Mouse (Mus musculus) lung, postnatal 0 days (tissue): ENCODE data around the gene Thrb. TPM values are rescaled to one million over a fixed set of nuclear protein-coding genes. Genes with fewer than 3 reads are reported as not detected.

ENCODE experiments used
- ATAC-seq: fragments of 200-750 bp; cut with Nextera tagmentation; 2 replicates; pipeline ENCODE4 v1.8.0; 2017; ENCODE audit warnings: moderate library complexity
- DNase-seq: peaks from one replicate; pipeline ENCODE4 v3.0.0-alpha.2; 2016; ENCODE audit warnings: low spot score
- H3K27ac ChIP-seq: fragments of 300-500 bp; sonication (generic); 2 replicates; pipeline ENCODE4 v1.5.1; 2014; ENCODE audit warnings: antibody characterized with exemption, mild to moderate bottlenecking, low read length, mixed read lengths
- H3K27me3 ChIP-seq: fragments of 300-500 bp; sonication (generic); replicated peaks from 2 replicates; pipeline ENCODE4 v1.6.1; 2014; ENCODE audit warnings: low read length, mixed read lengths; ENCODE audit not compliant: insufficient read depth
- H3K36me3 ChIP-seq: fragments of 300-500 bp; sonication (generic); 2 replicates; pipeline ENCODE4 v1.6.1; 2014; ENCODE audit warnings: low read length, mixed read lengths; ENCODE audit not compliant: insufficient read depth
- H3K4me1 ChIP-seq: fragments of 300-500 bp; sonication (generic); 2 replicates; pipeline ENCODE4 v1.6.1; 2014; ENCODE audit warnings: antibody characterized with exemption, low read depth, low read length, mixed read lengths; ENCODE audit not compliant: insufficient read depth
- H3K4me2 ChIP-seq: fragments of 300-500 bp; sonication (generic); replicated peaks from 2 replicates; pipeline ENCODE4 v1.6.1; 2014; ENCODE audit warnings: low read depth, mild to moderate bottlenecking, low read length, moderate library complexity, mixed read lengths
- H3K4me3 ChIP-seq: fragments of 300-500 bp; sonication (generic); 2 replicates; pipeline ENCODE4 v1.5.1; 2014; ENCODE audit warnings: low read depth, low read length
- H3K9ac ChIP-seq: fragments of 300-500 bp; sonication (generic); replicated peaks from 2 replicates; pipeline ENCODE4 v1.6.1; 2014; ENCODE audit warnings: low read depth, mild to moderate bottlenecking
- H3K9me3 ChIP-seq: fragments of 300-500 bp; sonication (generic); 2 replicates; pipeline ENCODE4 v1.6.1; 2016; ENCODE audit warnings: low read length, mixed read lengths
- CTCF ChIP-seq: IDR thresholded peaks from 2 replicates; pipeline ENCODE4 v1.5.1; 2016; ENCODE audit warnings: antibody characterized with exemption, mild to moderate bottlenecking
- EP300 ChIP-seq: IDR thresholded peaks from 2 replicates; pipeline ENCODE4 v1.6.1; 2016; ENCODE audit warnings: antibody characterized with exemption, mild to moderate bottlenecking, control low read depth
- WGBS: fragments of 180-500 bp; shearing (Covaris S2); extraction: QIAGEN DNeasy Blood & Tissue Kit; methylation state at CpG from one replicate; pipeline ENCODE4 v1.1.7; 2014; 5-methylcytosine and 5-hydroxymethylcytosine counted together
- polyA plus RNA-seq: library from polyadenylated mRNA; unstranded; fragments of >200 nt; fragmentation: Nextera tagmentation; extraction: Ambion mirVana; gene quantifications from 2 replicates; pipeline ENCODE4 v1.2.1, GENCODE M21; 2015

Gene Thrb
- polyA plus RNA-seq, 1 experiment from 2014 or later = 2.8 TPM

- no peak overlapping the region for H3K4me3 ChIP-seq
- ATAC-seq = no peak
- no peaks in the 10 kb centered on the region for H3K9me3 ChIP-seq
- H3K27ac ChIP-seq = no peak overlapping the region
- H3K4me2 ChIP-seq = no peak overlapping the region
- no peak for TF ChIP-seq EP300
- H3K9ac ChIP-seq = no peak overlapping the region
- no peaks in the 10 kb centered on the region for H3K36me3 ChIP-seq
- no peaks in the 10 kb centered on the region for H3K4me1 ChIP-seq
- DNase-seq = peak; percentile 3
- 78% methylated on average over 4 of the region's 4 CpGs for WGBS
- no peaks in the 10 kb centered on the region for H3K27me3 ChIP-seq
These were observed 121.9 kb downstream of the Thrb start for GRCm38 (mm10) chr14:17781921-17782320.

- ATAC-seq = no peak
- 14% methylated on average over 5 of the region's 5 CpGs for WGBS
- H3K36me3 ChIP-seq = no peaks in the 10 kb centered on the region
- no peak overlapping the region for H3K27ac ChIP-seq
- no peaks in the 10 kb centered on the region for H3K9me3 ChIP-seq
- no peak overlapping the region for H3K4me3 ChIP-seq
- no peaks in the 10 kb centered on the region for H3K27me3 ChIP-seq
- no peak overlapping the region for H3K9ac ChIP-seq
- H3K4me1 ChIP-seq = no peaks in the 10 kb centered on the region
- peak; percentile 22 for DNase-seq
- no peak for TF ChIP-seq CTCF
- no peak for TF ChIP-seq EP300
- no peak overlapping the region for H3K4me2 ChIP-seq
These were observed 124.2 kb downstream of the Thrb start for GRCm38 (mm10) chr14:17784207-17784806.

GRCm38 (mm10) chr14:17785370-17785769 lies 125.3 kb downstream of the Thrb start:
- Histone ChIP-seq H3K27me3 (no peaks in the 10 kb centered on the region), H3K27ac (no peak overlapping the region), H3K36me3 (no peaks in the 10 kb centered on the region), H3K4me2 (no peak overlapping the region), H3K9ac (no peak overlapping the region), H3K9me3 (no peaks in the 10 kb centered on the region), H3K4me3 (no peak overlapping the region), H3K4me1 (no peaks in the 10 kb centered on the region)
- ATAC-seq = no peak
- 37% methylated on average over 3 of the region's 3 CpGs for WGBS
- no peak for TF ChIP-seq EP300
- TF ChIP-seq CTCF = no peak
- DNase-seq = peak; percentile 2

DNA sequence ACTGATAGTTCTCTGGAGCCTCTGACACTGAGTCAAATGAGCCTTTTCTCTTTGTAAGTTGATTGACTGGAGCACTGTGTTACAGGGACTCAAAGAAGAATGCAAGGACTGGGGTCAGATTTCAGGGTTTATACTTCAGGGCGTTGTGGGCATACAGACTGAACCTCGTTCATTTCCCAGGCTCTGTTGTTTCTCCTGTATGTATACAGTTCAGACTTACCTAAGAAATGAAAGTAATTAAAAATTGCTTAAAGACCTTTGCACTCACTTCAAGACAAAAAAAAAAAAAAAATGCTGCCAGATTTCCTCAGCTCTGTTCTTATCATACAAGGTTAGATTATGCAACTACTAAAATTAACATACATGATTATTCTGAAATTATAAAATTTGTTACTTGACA lies 126.2 kb downstream of the Thrb start:
- no peak overlapping the region for H3K4me2 ChIP-seq
- WGBS = 13% methylated on average over 2 of the region's 2 CpGs
- H3K4me1 ChIP-seq = no peaks in the 10 kb centered on the region
- no peaks in the 10 kb centered on the region for H3K36me3 ChIP-seq
- H3K9ac ChIP-seq = no peak overlapping the region
- no peaks in the 10 kb centered on the region for H3K27me3 ChIP-seq
- H3K27ac ChIP-seq = no peak overlapping the region
- TF ChIP-seq EP300 = no peak
- no peak for TF ChIP-seq CTCF
- ATAC-seq (no peak), DNase-seq (no peak)
- no peak overlapping the region for H3K4me3 ChIP-seq
- no peaks in the 10 kb centered on the region for H3K9me3 ChIP-seq

DNA sequence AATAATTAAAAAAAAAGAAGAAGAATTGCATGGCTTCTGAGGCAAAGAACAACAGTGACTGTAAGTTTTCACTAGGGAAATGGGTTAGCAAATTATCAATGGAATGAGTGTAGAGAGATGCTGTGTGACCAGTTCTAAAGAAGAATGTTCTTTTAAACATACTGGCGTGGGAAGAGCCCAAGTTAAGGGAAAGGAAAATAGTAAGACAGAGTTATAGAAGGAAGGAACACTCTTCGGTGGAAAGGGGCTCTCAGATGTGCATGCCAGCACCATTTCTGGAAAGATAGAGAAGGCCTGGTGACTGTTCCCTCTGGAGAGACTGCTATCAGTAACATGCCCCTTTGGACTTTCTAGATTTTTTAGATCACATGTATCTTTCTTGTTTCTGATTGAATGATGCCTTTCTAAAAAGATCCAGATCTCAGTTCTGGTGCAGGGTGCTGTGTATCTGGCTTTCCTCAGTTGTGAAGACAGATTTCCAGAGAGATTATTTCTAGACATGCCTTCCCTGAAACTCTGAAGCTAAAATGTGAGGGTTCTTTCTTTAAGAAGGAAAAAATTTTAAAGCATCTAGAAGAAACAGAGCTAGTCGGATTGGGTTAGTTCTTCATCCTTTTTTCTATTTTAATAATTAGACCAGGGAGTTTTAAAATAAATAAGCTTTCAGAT lies 144.0 kb downstream of the Thrb start:
- H3K27me3 ChIP-seq = no peaks in the 10 kb centered on the region
- H3K9me3 ChIP-seq = no peaks in the 10 kb centered on the region
- H3K4me1 ChIP-seq = no peaks in the 10 kb centered on the region
- ATAC-seq (no peak), DNase-seq (no peak)
- no peak overlapping the region for H3K27ac ChIP-seq
- no peaks in the 10 kb centered on the region for H3K36me3 ChIP-seq
- TF ChIP-seq CTCF = no peak
- no peak for TF ChIP-seq EP300
- WGBS = 74% methylated on average over 3 of the region's 3 CpGs
- no peak overlapping the region for H3K4me3 ChIP-seq
- H3K4me2 ChIP-seq = no peak overlapping the region
- no peak overlapping the region for H3K9ac ChIP-seq

- Histone ChIP-seq H3K9me3 (no peaks in the 10 kb centered on the region), H3K36me3 (no peaks in the 10 kb centered on the region), H3K4me1 (no peaks in the 10 kb centered on the region), H3K4me2 (no peak overlapping the region), H3K27ac (no peak overlapping the region), H3K27me3 (no peaks in the 10 kb centered on the region), H3K9ac (no peak overlapping the region), H3K4me3 (no peak overlapping the region)
- no peak for ATAC-seq
- DNase-seq = no peak
- no peak for TF ChIP-seq CTCF
- TF ChIP-seq EP300 = no peak
- 78% methylated on average over 4 of the region's 4 CpGs for WGBS
These were observed 151.0 kb downstream of the Thrb start for GRCm38 (mm10) chr14:17811051-17811450.
